Mouse (Mus musculus) layer of hippocampus, adult 18-20 months (tissue): ENCODE results near the gene Lama2. TPM values are rescaled to one million over a fixed set of nuclear protein-coding genes. Genes with fewer than 3 reads are reported as not detected.
"Not testable (repeated sequence)": the region's sequence is repeated elsewhere in the genome, so short reads cannot be mapped to it uniquely, and the experiment has no call there.

Source experiments
- DNase-seq, 2 experiments: peaks; one replicate each; pipeline ENCODE4 v3.0.0; 2022; ENCODE audit warnings: low spot score in 2 of 2
- total RNA-seq, 2 experiments: library from RNA; stranded (reverse); gene quantifications; 2 replicates each; pipeline ENCODE4 v1.2.3; 2021

The Lama2 gene
- total RNA-seq, 2 experiments from 2014 or later, result 8.0 to 9.5 TPM

DNA sequence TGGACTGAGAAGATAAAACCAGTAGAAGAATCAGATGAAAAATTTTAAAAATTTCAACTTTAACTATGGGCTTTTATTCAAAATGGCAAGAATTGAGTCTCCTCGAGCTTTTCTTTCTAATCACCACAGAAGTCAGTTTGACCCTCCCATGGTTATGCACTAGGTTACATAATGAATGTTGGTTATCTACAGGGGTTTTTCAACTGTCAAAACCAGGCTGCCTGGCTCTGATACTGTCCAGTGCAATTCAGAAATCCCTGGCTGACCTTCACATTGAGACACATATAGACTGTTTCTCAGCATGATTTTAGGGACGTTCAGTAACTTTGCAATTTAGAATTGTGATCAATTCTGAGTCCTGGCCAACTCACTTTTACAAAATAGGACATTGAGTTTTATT lies 671.2 kb downstream of the Lama2 start:
- no peak for DNase-seq

DNA sequence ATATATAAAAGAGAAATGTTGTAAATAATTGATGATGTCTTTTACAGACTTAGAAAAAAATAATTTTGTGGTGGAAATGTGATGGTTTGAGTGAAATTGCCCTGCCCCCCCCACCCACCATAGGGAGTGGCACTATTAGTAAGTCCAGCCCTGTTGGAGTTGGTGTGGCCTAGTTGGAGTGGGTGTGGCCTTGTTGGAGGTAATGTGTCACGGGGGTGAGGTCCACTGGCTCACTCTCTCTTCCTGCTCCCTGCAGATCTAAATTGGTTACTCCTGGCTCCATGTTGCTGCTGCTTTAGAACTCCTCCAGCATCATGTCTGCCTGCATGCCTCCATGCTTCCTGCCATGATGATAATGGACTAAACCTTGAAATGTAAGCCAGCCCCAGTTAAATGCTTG lies 680.0 kb downstream of the Lama2 start:
- no peak for DNase-seq

- DNase-seq, result not testable (repeated sequence)
These were observed 681.1 kb downstream of the Lama2 start for GRCm38 (mm10) chr10:26938464-26938863.

- DNase-seq, result not testable (repeated sequence)
These were observed 683.5 kb downstream of the Lama2 start for GRCm38 (mm10) chr10:26936056-26936455.
